Mouse (Mus musculus) limb, embryonic 13.5 days (tissue): ENCODE measurements around the gene Ccdc28b. TPM values are rescaled to one million over a fixed set of nuclear protein-coding genes. Genes with fewer than 3 reads are reported as not detected.
A peak's percentile ranks its signal among the peaks of the same experiment; 100 is the strongest.

Experiments
- ATAC-seq: fragments of 200-750 bp; cut with Nextera tagmentation; 2 replicates; pipeline ENCODE4 v1.8.0; 2017; ENCODE audit warnings: low read depth, moderate number of reproducible peaks, moderate TSS enrichment; ENCODE audit not compliant: low FRiP score
- H3K27ac ChIP-seq: fragments of 300-500 bp; sonication (generic); 2 replicates; pipeline ENCODE4 v1.5.1; 2015; ENCODE audit warnings: inconsistent platforms, mild to moderate bottlenecking, moderate library complexity
- H3K27me3 ChIP-seq: fragments of 300-500 bp; sonication (generic); 2 replicates; pipeline ENCODE4 v1.6.1; 2015; ENCODE audit warnings: mild to moderate bottlenecking, inconsistent platforms
- H3K36me3 ChIP-seq: fragments of 300-500 bp; sonication (generic); 2 replicates; pipeline ENCODE4 v1.6.1; 2015; ENCODE audit warnings: inconsistent platforms, mild to moderate bottlenecking, moderate library complexity
- H3K4me1 ChIP-seq: fragments of 300-500 bp; sonication (generic); 2 replicates; pipeline ENCODE4 v1.6.1; 2015; ENCODE audit warnings: inconsistent platforms
- H3K4me2 ChIP-seq: fragments of 300-500 bp; sonication (generic); replicated peaks from 2 replicates; pipeline ENCODE4 v1.6.1; 2015; ENCODE audit warnings: inconsistent platforms, mild to moderate bottlenecking, moderate library complexity
- H3K4me3 ChIP-seq: fragments of 300-500 bp; sonication (generic); 2 replicates; pipeline ENCODE4 v1.5.1; 2015; ENCODE audit warnings: moderate library complexity, mild to moderate bottlenecking, inconsistent platforms
- H3K9ac ChIP-seq: fragments of 300-500 bp; sonication (generic); 2 replicates; pipeline ENCODE4 v1.6.1; 2015; ENCODE audit warnings: mild to moderate bottlenecking, inconsistent platforms
- H3K9me3 ChIP-seq: fragments of 300-500 bp; sonication (generic); 2 replicates; pipeline ENCODE4 v1.6.1; 2016; ENCODE audit warnings: inconsistent platforms
- WGBS: fragments of 180-500 bp; shearing (Covaris S2); methylation state at CpG from one replicate; pipeline ENCODE4 v1.1.7; 2015; 5-methylcytosine and 5-hydroxymethylcytosine counted together
- polyA plus RNA-seq: library from polyadenylated mRNA; unstranded; fragments of >200 nt; fragmentation: Nextera tagmentation; extraction: Ambion mirVana; gene quantifications from 2 replicates; pipeline ENCODE4 v1.2.1, GENCODE M21; 2015

Ccdc28b gene
- polyA plus RNA-seq, 1 experiment from 2014 or later = 51.7 TPM

- H3K4me3 ChIP-seq = no peak overlapping the region
- H3K4me1 ChIP-seq = no peaks in the 10 kb centered on the region
- H3K9ac ChIP-seq = peak overlapping the region; percentile 45; the same call in 1 of the 2 replicates
- H3K4me2 ChIP-seq = no peak overlapping the region
- ATAC-seq = no peak
- no peak overlapping the region for H3K27ac ChIP-seq
- no peaks in the 10 kb centered on the region for H3K27me3 ChIP-seq
- no peaks in the 10 kb centered on the region for H3K9me3 ChIP-seq
- 81% methylated on average over 12 of the region's 12 CpGs for WGBS
- H3K36me3 ChIP-seq = peaks cover 54% of the 10 kb centered on the region
Measured at GRCm38 (mm10) chr4:129609139-129609631, 14.6 kb downstream of the Ccdc28b start.

DNA sequence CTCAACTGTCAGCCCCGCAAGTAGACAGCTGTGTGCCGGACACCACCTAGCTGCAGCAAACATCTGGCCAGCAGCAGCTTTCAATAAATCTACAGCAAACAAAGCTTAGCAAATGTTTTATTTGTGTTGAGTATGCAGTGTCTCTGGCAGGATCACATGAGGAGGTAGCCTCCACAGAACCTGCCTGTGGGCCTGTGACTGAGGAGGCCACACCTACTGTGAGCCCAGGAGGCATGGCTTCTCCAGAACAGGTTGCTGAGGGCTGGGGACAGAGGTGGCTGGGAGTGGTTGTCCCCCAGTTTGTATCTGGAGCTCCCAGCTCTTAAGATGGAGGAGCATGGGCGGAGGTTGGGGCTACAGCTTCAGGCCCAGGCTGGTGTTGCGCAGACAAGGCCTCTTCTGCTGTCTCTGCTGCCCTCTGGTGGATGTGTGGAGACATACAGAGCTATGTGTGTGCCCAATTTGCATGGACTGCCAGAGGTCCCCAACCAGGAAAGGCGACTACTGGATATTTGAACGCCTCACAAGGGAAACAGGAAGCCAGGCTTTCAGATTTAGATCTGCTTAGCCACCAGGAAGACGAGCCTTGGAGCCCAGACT lies 15.2 kb downstream of the Ccdc28b start:
- Histone ChIP-seq H3K4me2 (no peak overlapping the region), H3K4me3 (no peak overlapping the region), H3K27ac (peak overlapping the region; percentile 48; the same call in 1 of the 2 replicates), H3K9me3 (no peaks in the 10 kb centered on the region), H3K4me1 (no peaks in the 10 kb centered on the region), H3K27me3 (no peaks in the 10 kb centered on the region), H3K9ac (peak overlapping the region; percentile 45), H3K36me3 (peaks cover 57% of the 10 kb centered on the region)
- peak; percentile 87 for ATAC-seq
- WGBS = 36% methylated on average over 7 of the region's 7 CpGs

GRCm38 (mm10) chr4:129600233-129601158 lies 23.3 kb downstream of the Ccdc28b start, which contains the start of the genes Eif3i and Tmem234:
Gene Eif3i, minus strand, starts transcription at chr4:129600648.
Gene Tmem234, plus strand, starts transcription at chr4:129600668.
- peaks cover 31% of the 10 kb centered on the region for H3K4me1 ChIP-seq
- peak; percentile 89 for ATAC-seq
- H3K4me3 ChIP-seq = peak within 1 kb of the TSS; percentile 98
- H3K36me3 ChIP-seq = peaks cover 65% of the 10 kb centered on the region
- H3K9ac ChIP-seq = peak within 1 kb of the TSS; percentile 93
- H3K27ac ChIP-seq = peak within 1 kb of the TSS; percentile 70
- under 1% methylated on average over 74 of the region's 74 CpGs for WGBS
- peak within 1 kb of the TSS; percentile 88 for H3K4me2 ChIP-seq
- no peaks in the 10 kb centered on the region for H3K27me3 ChIP-seq
- H3K9me3 ChIP-seq = no peaks in the 10 kb centered on the region

GRCm38 (mm10) chr4:129588865-129589264 lies 34.9 kb downstream of the Ccdc28b start:
- Histone ChIP-seq H3K4me3 (no peak overlapping the region), H3K36me3 (peaks cover 40% of the 10 kb centered on the region), H3K9me3 (no peaks in the 10 kb centered on the region), H3K4me2 (no peak overlapping the region), H3K27ac (no peak overlapping the region), H3K4me1 (peaks cover 12% of the 10 kb centered on the region), H3K9ac (no peak overlapping the region), H3K27me3 (no peaks in the 10 kb centered on the region)
- ATAC-seq = no peak
- WGBS = 79% methylated on average over 4 of the region's 4 CpGs

DNA sequence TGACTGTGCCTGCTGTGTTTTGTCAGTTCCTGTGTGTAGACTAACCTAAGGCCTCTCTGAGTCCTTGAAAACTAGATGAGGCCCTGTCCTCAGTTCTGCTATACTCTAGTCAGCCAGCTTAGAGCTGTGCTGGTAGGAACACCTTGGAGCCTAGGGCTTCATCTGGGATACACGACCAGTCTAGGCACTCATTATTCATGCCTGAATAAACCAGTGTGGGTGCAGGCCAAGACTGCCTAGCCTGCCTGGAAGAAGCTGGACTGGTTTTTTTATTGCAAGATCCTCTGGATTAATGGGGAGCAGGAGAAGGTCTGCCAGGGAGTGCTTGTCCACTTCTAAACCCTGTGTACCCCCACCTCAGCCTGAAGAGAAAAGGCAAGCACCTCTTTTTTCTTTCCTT lies 36.8 kb downstream of the Ccdc28b start:
- Histone ChIP-seq H3K27ac (no peak overlapping the region), H3K27me3 (no peaks in the 10 kb centered on the region), H3K4me1 (peaks cover 12% of the 10 kb centered on the region), H3K36me3 (peaks cover 22% of the 10 kb centered on the region), H3K9me3 (no peaks in the 10 kb centered on the region), H3K4me3 (no peak overlapping the region), H3K4me2 (no peak overlapping the region), H3K9ac (no peak overlapping the region)
- 49% methylated on average over 1 of the region's 1 CpGs for WGBS
- ATAC-seq = no peak

- peak overlapping the region; percentile 53; the same call in 1 of the 2 replicates for H3K4me3 ChIP-seq
- ATAC-seq = no peak
- 73% methylated on average over 9 of the region's 9 CpGs for WGBS
Measured at GRCm38 (mm10) chr4:129585773-129586172, 38.0 kb downstream of the Ccdc28b start.

DNA sequence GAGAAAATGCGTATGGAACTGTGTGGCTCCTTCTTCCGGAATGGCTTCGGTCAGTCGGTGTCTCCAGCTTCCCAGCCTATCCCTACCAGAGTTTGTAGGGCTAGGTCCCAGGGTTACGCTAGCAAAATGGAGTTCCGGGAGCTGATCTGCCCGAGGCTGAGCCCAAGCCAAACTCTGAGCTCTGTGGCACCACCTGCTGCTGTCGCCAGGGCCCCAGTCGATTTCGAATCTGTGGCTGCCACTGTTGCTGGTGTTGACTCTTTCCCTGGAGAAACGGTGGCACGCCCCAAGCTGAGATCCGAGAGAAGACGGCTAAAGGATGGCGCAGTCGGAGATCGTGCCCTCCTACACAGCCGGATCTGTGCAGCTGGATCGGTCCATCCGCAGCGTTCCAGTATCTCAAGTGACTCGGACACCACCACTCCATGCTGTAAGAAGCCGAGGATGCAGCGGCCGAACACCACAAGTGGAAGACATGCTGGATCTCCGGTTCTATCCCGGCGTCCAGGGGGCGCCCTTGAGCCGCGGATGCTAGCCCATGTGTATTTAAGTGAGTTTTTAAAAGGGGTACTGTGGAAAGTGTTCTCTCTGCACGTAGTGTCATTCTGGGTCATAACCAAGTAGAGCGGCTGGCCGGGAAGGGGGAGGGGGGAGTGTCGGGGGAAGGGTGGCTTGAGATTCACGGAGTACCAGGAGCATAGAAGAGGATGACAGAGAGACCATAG lies 38.7 kb downstream of the Ccdc28b start:
- no peaks in the 10 kb centered on the region for H3K27me3 ChIP-seq
- peak overlapping the region; percentile 71 for H3K4me2 ChIP-seq
- H3K9me3 ChIP-seq = no peaks in the 10 kb centered on the region
- H3K36me3 ChIP-seq = peaks cover 3% of the 10 kb centered on the region; the same call in 1 of the 2 replicates
- peaks cover 12% of the 10 kb centered on the region for H3K4me1 ChIP-seq
- 0 out of 2 replicates have a peak overlapping the region, but pooled peaks have one; percentile 33 for H3K27ac ChIP-seq
- peak overlapping the region; percentile 53 for H3K4me3 ChIP-seq
- H3K9ac ChIP-seq = peak overlapping the region; percentile 67
- peak; percentile 57 for ATAC-seq
- 1% methylated on average over 36 of the region's 36 CpGs for WGBS

More at GRCm38 (mm10) chr4:129585773-129586172, 38.0 kb downstream of the Ccdc28b start:
- H3K9ac ChIP-seq = no peak overlapping the region
- no peak overlapping the region for H3K27ac ChIP-seq
- H3K4me2 ChIP-seq = peak overlapping the region; percentile 71
- H3K36me3 ChIP-seq = peaks cover 10% of the 10 kb centered on the region
- H3K27me3 ChIP-seq = no peaks in the 10 kb centered on the region
- no peaks in the 10 kb centered on the region for H3K9me3 ChIP-seq
- peaks cover 12% of the 10 kb centered on the region for H3K4me1 ChIP-seq

- 75% methylated on average over 1 of the region's 1 CpGs for WGBS
- peak overlapping the region; percentile 67; the same call in 1 of the 2 replicates for H3K9ac ChIP-seq
- H3K27ac ChIP-seq = no peak overlapping the region
Measured at GRCm38 (mm10) chr4:129584370-129584769, 39.4 kb downstream of the Ccdc28b start.

DNA sequence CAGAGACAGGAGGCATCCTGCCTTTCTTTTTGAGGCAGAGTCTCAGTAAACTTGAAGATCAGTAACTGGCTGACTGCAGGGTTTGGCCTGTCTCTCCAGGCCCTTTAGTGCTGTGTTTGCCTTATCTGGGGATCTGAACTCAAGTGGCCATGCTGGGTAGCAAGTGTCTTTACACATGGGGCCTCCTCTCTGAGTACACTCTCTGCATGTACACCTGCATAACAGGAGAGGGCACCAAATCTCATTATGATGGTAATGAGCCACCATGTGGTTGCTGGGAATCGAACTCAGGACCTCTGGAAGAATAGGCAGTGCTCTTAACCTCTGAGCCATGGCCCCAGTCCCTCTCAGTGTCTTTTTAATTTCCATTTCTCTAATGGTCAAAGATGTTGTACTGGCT lies 41.5 kb downstream of the Ccdc28b start:
- Histone ChIP-seq H3K9me3 (no peaks in the 10 kb centered on the region), H3K4me2 (no peak overlapping the region), H3K36me3 (no peaks in the 10 kb centered on the region), H3K4me1 (peaks cover 12% of the 10 kb centered on the region), H3K4me3 (no peak overlapping the region), H3K27ac (no peak overlapping the region), H3K9ac (no peak overlapping the region), H3K27me3 (no peaks in the 10 kb centered on the region)
- ATAC-seq = no peak
- 91% methylated on average over 1 of the region's 1 CpGs for WGBS

More at GRCm38 (mm10) chr4:129584370-129584769, 39.4 kb downstream of the Ccdc28b start:
- H3K4me3 ChIP-seq = peak overlapping the region; percentile 53
- H3K27me3 ChIP-seq = no peaks in the 10 kb centered on the region
- H3K36me3 ChIP-seq = no peaks in the 10 kb centered on the region
- no peak for ATAC-seq
- peaks cover 12% of the 10 kb centered on the region for H3K4me1 ChIP-seq
- peak overlapping the region; percentile 71 for H3K4me2 ChIP-seq
- H3K9me3 ChIP-seq = no peaks in the 10 kb centered on the region

DNA sequence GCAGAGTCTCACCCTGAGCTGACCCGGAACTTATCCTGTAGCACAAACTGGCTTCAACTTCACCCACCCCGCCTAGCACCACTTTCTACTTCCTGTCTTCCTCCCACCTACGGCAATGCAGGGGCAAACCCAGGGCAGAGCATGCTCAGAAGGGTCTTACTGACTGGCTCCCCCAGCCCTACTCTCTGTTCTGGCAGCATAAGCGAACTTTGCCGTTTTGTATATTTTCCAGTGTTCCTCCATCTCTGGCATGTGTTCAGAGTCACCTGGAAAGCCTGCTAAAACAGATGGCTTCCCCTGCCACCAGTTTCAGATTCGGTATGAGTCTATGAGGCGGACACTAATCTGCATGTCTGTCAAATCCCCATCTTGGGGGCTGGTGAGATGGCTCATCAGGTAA lies 43.4 kb downstream of the Ccdc28b start:
- Histone ChIP-seq H3K9me3 (no peaks in the 10 kb centered on the region), H3K9ac (no peak overlapping the region), H3K36me3 (no peaks in the 10 kb centered on the region), H3K4me2 (no peak overlapping the region), H3K27ac (no peak overlapping the region), H3K4me1 (peaks cover 12% of the 10 kb centered on the region), H3K4me3 (no peak overlapping the region), H3K27me3 (no peaks in the 10 kb centered on the region)
- WGBS = 56% methylated on average over 7 of the region's 7 CpGs
- no peak for ATAC-seq

- no peak within 1 kb of the TSS for H3K27ac ChIP-seq
- no peaks in the 10 kb centered on the region for H3K27me3 ChIP-seq
- H3K9ac ChIP-seq = no peak within 1 kb of the TSS
- peaks cover 8% of the 10 kb centered on the region for H3K4me1 ChIP-seq
- no peak within 1 kb of the TSS; the same call in 1 of the 2 replicates for H3K4me2 ChIP-seq
- no peaks in the 10 kb centered on the region for H3K36me3 ChIP-seq
- ATAC-seq = no peak
- 89% methylated on average over 5 of the region's 5 CpGs for WGBS
- H3K9me3 ChIP-seq = no peaks in the 10 kb centered on the region
- no peak within 1 kb of the TSS for H3K4me3 ChIP-seq
Measured at GRCm38 (mm10) chr4:129578466-129578865, 45.3 kb downstream of the Ccdc28b start, which contains the start of gene Fam167b. Gene Fam167b, minus strand, starts transcription at chr4:129578549.
